Mouse (Mus musculus): ENCODE data around the gene Celsr1.

Celsr1 gene

GRCm38 (mm10) chr15:85994906-85995608 lies 38.5 kb downstream of the Celsr1 start:
- DNase-seq (ENCODE audit: low spot score): no peak

DNA sequence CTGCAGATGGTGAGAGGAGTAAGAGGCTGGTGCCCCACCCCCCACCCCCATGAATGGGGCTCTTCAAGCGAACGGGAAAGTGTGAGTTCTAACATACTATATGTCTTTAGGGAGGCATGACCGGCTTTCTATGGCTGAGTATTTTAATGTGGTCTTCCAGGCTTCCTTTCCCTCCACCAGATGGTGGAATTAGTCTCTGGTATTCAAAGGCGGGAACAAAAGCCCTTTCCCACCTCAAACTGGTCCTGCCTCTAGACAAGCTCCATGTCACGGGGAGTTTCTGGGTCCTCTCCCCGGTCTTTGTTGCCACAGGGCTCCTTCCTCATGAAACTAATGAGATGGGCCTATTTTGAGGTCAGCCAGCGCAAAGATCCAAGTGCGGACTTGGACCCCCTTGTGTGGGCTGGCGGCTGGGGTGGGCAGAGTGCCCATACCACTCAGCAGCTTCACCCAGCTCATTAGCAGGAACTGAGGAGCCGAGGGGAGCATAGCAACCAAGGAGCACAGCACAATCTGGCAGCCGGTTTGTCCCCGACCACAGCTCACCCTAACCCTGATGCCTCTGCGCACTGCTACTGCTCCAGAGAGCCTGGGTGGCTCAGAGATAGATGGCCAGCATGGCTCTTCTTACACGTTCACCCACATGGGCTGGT lies 39.5 kb downstream of the Celsr1 start:
- DNase-seq (ENCODE audit: low spot score): no peak

GRCm38 (mm10) chr15:85993386-85993785 lies 40.2 kb downstream of the Celsr1 start:
- DNase-seq (ENCODE audit: low spot score): no peak

- no peak for DNase-seq (ENCODE audit: low spot score)
Measured at GRCm38 (mm10) chr15:85992125-85992495, 41.5 kb downstream of the Celsr1 start.

DNA sequence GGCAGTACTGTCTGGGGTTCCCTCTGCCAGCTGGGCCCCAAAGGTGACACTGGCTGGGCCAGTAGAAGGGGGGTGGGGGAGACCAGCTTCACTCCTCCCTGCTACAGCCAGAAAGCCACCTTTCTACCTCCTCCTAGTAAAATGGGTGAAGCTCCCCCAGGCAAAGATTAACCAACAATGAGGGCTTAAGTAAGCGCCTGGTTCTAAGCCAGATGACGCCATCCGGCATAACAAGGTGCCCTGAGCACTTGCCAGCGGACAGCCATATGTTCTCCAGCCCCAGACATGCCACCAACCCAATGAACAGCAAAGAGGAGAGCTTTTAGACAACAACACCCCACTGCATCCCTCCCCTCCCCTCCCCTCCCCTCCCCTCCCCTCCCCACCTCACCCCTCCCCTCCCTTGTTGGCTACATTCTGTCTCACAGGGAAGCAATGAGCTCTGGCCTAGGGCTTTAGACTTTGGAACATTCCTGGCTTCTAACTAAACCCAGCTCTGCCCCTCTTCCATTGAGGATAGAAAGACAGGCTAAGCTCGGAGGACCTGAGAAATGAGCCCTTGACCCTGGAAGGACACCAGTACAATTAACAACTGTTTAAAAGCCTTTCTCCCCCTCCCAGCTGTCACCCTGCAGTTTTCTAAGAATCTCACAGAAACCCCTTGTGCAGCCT lies 42.0 kb downstream of the Celsr1 start:
- DNase-seq (ENCODE audit: low spot score): peak; percentile 20

DNA sequence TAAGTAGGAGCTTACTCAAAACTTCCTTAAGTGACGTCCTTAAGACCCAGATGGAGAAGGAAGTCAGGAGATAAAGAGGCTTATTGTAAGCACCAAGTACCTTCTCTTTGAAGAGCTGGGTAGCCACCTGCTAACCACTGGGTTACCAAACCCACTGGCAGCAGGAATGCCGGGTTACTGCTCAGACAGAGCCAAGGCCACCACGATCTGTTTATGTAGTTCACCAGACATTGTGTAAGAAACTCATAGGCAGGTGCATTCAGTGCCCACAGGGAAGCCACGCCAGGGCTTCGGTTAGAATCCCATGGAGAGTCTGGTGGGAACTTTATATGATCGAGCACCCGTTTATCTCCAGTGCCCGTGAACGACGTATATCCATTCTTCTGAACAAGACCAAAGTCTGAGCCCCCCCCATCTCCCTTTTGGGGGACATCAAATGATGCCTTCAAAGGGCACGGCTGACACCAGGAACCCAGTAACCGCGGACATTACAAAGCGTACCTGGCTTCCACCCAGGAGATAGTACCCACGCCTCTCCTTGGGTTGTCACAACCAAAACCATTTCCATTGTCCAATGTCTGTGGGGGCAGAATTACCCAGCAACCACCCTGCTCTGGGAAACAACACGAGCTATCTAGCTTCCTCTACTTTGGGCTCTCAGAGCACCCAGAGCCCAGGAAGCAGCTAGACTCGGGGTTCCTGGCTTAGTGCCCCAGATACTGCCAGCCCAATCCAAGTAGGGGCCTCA lies 42.7 kb downstream of the Celsr1 start:
- no peak for DNase-seq (ENCODE audit: low spot score)

DNA sequence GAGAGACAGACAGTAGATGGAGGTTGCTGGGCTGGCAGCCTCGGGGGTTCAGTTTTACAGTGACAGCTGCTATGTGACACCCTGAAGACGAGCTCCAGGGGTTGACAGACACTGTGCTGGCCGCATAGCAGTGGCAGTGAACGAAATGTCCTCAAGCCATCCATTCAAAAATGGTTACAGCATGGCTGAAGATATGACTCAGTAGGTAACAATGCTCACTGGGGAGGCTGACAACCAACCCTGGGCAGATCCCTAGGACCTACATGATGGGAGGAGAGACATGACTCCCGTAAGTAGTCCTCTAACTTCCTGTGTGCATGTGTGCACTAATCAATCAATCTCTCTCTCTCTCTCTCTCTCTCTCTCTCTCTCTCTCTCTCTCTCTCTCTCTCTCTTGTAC lies 45.7 kb downstream of the Celsr1 start:
- DNase-seq (ENCODE audit: low spot score): no peak

- DNase-seq (ENCODE audit: low spot score): no peak
Measured at GRCm38 (mm10) chr15:85986170-85986569, 47.4 kb downstream of the Celsr1 start.

DNA sequence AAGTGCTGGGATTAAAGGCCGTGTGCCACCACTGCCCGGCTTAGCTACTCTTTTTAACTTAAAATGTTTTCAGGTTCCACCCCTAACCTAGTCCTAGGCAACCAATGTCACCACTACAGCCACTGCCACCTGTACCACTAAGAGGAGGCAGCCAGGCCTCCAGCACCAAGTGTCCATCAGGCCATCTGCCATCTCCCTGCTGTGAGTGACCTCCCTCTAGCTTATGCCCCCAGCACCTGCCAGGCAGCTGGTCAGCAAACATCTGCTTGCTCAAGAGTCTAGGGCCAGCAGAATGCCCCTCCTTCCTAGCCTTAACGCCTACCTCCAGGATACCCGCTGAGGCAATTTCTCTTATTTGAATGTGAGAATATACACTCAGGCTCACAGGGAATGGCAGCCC lies 48.0 kb downstream of the Celsr1 start:
- no peak for DNase-seq (ENCODE audit: low spot score)

DNA sequence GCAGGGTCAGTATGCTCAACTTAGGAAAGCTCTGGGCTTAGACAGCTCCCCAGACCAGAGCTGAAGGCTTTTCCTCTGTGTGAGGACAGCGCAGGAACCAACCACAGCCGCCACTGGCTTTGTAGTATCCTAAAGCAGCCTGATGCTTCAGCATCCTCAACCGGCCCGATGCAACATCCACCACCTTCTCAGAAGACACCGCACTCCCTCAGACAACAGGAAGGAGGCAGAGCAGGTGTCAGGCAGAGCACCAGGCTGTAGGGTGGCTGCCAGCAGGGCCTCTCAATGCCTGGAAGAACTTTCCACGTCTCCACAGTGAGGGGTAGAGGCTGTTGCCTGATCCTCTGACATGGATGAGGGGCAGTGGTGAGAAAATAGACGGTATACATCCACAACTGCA lies 50.4 kb downstream of the Celsr1 start:
- no peak for DNase-seq (ENCODE audit: low spot score)

DNA sequence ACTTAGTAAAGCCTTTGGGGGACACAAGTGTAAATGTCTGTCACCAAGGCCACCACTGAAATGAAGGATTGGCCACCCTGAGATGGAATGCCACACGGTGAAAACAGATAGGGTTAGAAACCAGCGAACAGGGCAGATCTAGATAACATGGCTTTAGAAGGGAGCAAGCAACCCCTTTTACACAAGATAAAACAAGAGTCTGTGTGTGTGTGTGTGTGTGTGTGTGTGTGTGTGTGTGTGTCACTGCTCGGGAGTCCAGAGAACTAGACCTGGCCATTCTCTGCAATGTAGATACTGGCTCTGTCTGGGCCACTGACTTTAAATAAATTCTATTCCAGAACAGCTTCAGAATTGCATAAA lies 51.2 kb downstream of the Celsr1 start:
- DNase-seq (ENCODE audit: low spot score): no peak

DNA sequence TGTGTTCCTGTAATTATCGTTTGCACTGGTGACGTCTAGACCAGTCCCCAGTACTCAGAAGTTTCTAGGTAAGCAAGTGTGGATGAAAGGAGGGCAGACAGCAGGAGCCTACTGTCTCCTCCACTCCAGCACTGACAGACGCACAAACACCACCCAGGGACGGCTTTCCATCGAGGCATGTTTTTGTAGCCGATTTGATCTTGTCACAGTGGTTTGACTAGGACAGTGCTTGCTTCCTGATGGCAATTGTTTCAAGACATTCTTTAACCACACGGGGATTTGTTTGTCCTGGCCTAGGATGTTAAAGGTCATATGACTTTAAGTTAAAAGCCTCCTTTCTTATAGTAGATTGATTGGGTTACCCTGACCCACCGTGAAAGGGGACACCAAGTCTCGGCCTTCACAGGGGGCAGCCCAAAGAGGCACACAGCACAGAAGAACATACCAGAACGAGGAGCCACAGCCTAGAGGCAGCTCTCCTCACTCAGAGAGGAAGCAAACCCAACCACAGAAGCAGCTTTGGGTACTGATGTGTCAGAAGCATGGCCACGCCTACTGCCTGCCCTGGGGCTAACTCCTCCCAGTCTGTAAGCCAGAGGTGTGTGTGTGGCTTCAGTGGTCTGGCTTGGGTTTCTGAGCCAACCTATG lies 51.7 kb downstream of the Celsr1 start:
- DNase-seq (ENCODE audit: low spot score): no peak

- DNase-seq (ENCODE audit: low spot score): peak; percentile 16
Measured at GRCm38 (mm10) chr15:85977086-85977485, 56.5 kb downstream of the Celsr1 start.

DNA sequence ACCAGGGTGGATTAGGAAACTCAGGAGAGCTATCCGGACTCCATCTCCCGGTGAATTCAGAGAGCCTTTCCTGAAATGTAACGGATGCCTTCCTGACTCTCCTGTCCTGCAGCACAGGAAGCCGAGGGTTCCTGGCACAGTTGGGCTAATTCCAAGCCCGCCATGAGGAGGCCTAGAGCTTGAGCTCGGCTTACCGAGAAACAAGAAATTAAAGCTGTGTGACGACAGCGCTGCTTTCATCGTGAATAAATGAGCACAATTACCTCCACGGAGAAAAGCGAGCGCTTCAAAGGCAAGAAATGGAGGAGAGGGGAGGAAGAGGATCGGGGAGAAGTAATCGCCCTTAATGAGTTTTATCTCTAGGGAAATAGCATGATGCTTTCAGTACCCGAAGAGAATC lies 57.8 kb downstream of the Celsr1 start:
- DNase-seq (ENCODE audit: low spot score): no peak

GRCm38 (mm10) chr15:85971596-85971995 lies 62.0 kb downstream of the Celsr1 start:
- no peak for DNase-seq (ENCODE audit: low spot score)

DNA sequence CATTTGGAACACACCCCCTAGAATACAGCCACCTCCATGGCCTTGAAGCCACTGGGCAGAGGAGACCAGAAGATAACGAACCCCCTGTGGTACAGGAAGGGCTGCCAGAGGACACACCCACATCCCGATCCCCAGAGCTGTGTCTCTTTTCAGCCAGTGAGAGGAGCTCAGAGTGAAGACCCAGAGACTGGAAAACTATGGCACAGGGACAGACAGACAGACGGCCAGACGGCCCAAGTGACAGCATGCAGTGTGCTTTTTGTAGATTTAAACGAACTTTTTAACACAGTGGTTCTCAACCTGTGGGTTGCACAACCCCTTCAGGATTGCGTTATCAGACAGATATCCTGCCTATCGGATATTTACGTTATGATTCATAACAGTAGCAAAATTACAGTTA lies 63.1 kb downstream of the Celsr1 start:
- DNase-seq (ENCODE audit: low spot score): no peak

DNA sequence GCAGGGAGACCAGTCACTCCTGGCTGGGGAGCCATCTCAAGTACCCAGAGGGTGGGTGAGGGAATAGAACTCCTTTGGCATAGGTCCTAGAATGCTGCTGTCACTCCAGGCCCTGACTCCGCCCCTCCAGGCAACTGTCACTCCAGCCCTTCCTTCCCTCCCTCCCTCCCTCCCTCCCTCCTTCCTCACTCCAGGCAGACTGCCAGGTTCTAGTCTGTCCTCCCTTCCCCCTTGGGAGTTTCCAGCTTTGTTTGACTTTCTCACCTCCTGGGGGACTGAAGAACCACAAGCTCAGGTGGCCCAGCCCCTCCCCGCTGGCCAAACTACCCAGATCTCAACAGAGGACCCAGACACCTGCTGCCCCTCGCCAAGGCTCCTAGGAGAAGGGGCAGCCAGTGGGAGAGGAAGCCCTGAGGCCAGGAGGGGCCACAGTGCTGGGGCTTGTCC lies 63.8 kb downstream of the Celsr1 start:
- peak; percentile 40 for DNase-seq (ENCODE audit: low spot score)

DNA sequence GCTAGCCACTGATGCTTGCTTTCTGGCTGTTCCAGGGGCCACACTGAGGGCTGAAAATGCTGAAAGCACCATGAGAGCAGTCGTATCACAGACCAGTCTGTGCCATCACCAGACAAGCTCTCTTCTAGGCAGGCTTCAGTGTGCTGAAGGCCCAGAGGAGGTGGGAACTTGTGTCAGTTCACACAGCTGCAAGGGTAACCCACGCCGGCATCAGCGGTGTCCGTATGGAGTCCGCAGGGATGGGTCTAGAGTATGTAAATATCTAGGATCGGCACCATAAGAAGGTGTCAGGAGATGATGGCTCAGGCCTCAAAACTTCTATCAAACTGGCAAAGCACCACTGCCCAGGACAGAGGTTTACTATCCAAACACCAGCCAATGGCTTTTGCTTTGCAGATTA lies 64.3 kb downstream of the Celsr1 start:
- DNase-seq (ENCODE audit: low spot score): no peak

GRCm38 (mm10) chr15:85966032-85966431 lies 67.5 kb downstream of the Celsr1 start:
- DNase-seq (ENCODE audit: low spot score): no peak

- DNase-seq (ENCODE audit: low spot score): no peak
Measured at GRCm38 (mm10) chr15:85963279-85963840, 70.2 kb downstream of the Celsr1 start.

- no peak for DNase-seq (ENCODE audit: low spot score)
Measured at GRCm38 (mm10) chr15:85962691-85963090, 70.9 kb downstream of the Celsr1 start.

DNA sequence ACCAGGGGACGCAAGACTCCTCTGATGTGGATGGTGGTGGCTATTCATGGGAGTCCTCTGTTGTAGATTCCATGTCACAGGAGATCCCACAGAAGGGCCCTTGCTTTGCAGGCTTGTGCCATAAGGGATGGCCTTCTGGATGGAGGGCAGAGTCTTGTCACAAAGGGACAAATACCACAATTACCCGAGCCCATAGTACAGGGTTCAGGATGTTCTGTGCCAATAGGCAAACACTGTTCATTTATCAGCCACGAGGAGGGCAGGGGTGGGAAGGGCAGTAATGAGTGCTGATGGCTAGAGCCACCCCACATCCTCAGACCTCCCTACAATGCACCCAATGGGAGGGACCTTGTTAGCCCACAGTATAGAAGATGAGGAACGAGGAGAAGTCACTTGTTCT lies 71.9 kb downstream of the Celsr1 start:
- no peak for DNase-seq (ENCODE audit: low spot score)
